In the genomic region with DNA sequence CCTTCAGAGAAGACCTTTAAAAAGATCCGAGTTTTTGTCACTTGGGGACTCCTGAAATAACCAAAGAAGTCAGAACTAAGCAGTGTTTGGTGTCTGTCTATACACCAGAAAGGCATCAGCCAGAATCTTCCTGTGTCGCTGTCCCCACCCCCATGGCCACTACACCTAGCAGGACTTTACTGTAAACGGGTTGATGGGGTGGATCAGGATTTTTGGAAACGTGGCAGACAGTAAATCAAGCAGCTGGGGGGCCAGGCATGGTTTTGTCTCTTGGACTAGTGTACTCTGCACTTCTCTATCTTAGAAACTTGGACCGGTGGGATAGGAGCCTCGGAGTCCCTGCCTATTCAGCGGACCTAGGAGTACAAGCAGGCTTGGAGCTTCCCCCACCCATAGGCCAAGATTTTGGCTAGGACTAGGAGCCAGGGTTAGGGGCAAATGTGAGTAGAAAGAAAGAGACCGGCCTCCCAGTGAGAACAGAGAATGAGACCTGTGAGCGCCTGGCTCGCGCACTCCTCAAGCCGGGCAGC, we compare ENCODE assay signal across 16 mouse cellular contexts. TPM values are rescaled to one million over a fixed set of nuclear protein-coding genes. Genes with fewer than 3 reads are reported as not detected.
DNase-seq lines count a peak whose midpoint lies in the region; ATAC-seq lines count a peak whose summit lies in the region.
"Had no signal": no experiment of that assay in that cellular context is flagged by ENCODE, and none has a peak within 500 bp of the region (broad histone marks: within the 10 kb centered on the region; RNA-seq: fewer than 3 reads in every experiment).

No protein-coding gene starts in this region.

- peak; percentile 73 for DNase-seq in heart, adult 11 months
- DNase-seq in heart, embryonic 10.5 days (ENCODE audit: low spot score) = no peak
- peak; percentile 49 to 53 for DNase-seq in right cerebral cortex, postnatal 10 days (ENCODE audit: low spot score in 2 of 2)
- no peak for DNase-seq in right cerebral cortex, postnatal 36 days (ENCODE audit: low spot score in 2 of 2)
- peak; percentile 94 for DNase-seq in midbrain, embryonic 11.5 days (ENCODE audit: low spot score, missing footprints)
- DNase-seq in heart, postnatal 14 days = no peak
- no peak for DNase-seq in liver
- DNase-seq in cerebellum, adult 9-11 months = no peak
- DNase-seq: adrenal gland, postnatal 25 days; cerebellum, postnatal 36 days; gastrocnemius, postnatal 10 days; kidney, postnatal 10 days had no signal

- no peaks in the 10 kb centered on the region for H3K9me3 ChIP-seq in heart, embryonic 10.5 days
- H3K9me3 ChIP-seq in midbrain, embryonic 11.5 days (ENCODE audit: control insufficient read depth, low read length) = no peaks in the 10 kb centered on the region
- H3K9me3 ChIP-seq: G1E; heart, embryonic 15.5 days; limb, embryonic 15.5 days; lung, embryonic 15.5 days had no signal

- H3K4me2 ChIP-seq in midbrain, embryonic 11.5 days = peak overlapping the region; percentile 51

- peak overlapping the region; percentile 9; the same call in 1 of the 2 replicates for H3K9ac ChIP-seq in midbrain, embryonic 11.5 days (ENCODE audit: low read length)
- H3K9ac ChIP-seq: heart, embryonic 15.5 days; limb, embryonic 15.5 days; lung, embryonic 15.5 days had no signal

- H3K4me1 ChIP-seq in heart, embryonic 10.5 days = peaks cover 8% of the 10 kb centered on the region
- peaks cover 5% of the 10 kb centered on the region; the same call in 1 of the 2 replicates for H3K4me1 ChIP-seq in midbrain, embryonic 11.5 days (ENCODE audit: control insufficient read depth, insufficient read depth, low read length)

- ATAC-seq in midbrain, embryonic 11.5 days (ENCODE audit: low FRiP score) = no peak

- WGBS in heart, embryonic 10.5 days = 10% methylated on average over 12 of the region's 12 CpGs
- whole genome bisulfite sequencing in midbrain, embryonic 11.5 days = 12% methylated on average over 12 of the region's 12 CpGs

- H3K4me3 ChIP-seq in heart, embryonic 10.5 days = no peak overlapping the region
- peak overlapping the region; percentile 37 for H3K4me3 ChIP-seq in midbrain, embryonic 11.5 days (ENCODE audit: low read depth, low read length)

- H3K27me3 ChIP-seq in heart, embryonic 10.5 days (ENCODE audit: insufficient read depth, poor library complexity, severe bottlenecking) = peaks cover 96% of the 10 kb centered on the region
- H3K27me3 ChIP-seq in midbrain, embryonic 11.5 days (ENCODE audit: control insufficient read depth, insufficient read depth, low read length) = peaks cover 68% of the 10 kb centered on the region

- intact Hi-C loops in heart, postnatal 14 days (cut with DNase I) = loop anchor here (10.0 kb wide), 3 partner anchors 175 to 265 kb away; no protein-coding TSS in a partner anchor

- no peaks in the 10 kb centered on the region for H3K36me3 ChIP-seq in heart, embryonic 10.5 days
- no peaks in the 10 kb centered on the region for H3K36me3 ChIP-seq in midbrain, embryonic 11.5 days (ENCODE audit: control insufficient read depth, insufficient read depth, low read length)
- H3K36me3 ChIP-seq: G1E; heart, embryonic 15.5 days; limb, embryonic 15.5 days; lung, embryonic 15.5 days had no signal

- no peak overlapping the region for H3K27ac ChIP-seq in heart, embryonic 10.5 days
- H3K27ac ChIP-seq in midbrain, embryonic 11.5 days (ENCODE audit: low read depth, low read length) = no peak overlapping the region
- H3K27ac ChIP-seq: heart, embryonic 15.5 days; limb, embryonic 15.5 days; lung, embryonic 15.5 days had no signal

RNA-seq across cellular contexts. Expression of a gene that starts 3.7 kb away (rescaled TPM):
- 0.29 TPM in 1 of 2 replicates, not detected in the other for polyA plus RNA-seq in heart, embryonic 10.5 days (2016; fragmentation: Nextera tagmentation; extraction: Ambion mirVana)
- polyA plus RNA-seq in midbrain, embryonic 11.5 days (2014; fragmentation: Nextera tagmentation; extraction: Ambion mirVana) = 6.3 and 7.5 TPM in 2 replicates
- total RNA-seq in heart, postnatal 14 days (2021) = not detected
- total RNA-seq: adrenal gland, postnatal 25 days had no signal
- polyA plus RNA-seq: heart, embryonic 15.5 days; lung, embryonic 15.5 days had no signal

Comparison
In these comparisons a context has a peak if more than half of its experiments do, and no peak if none do; other contexts are left out.
1. DNase-seq: peak in heart, adult 11 months (single experiment), right cerebral cortex, postnatal 10 days (2 of 2) and midbrain, embryonic 11.5 days (single experiment); none in heart, embryonic 10.5 days (single experiment), right cerebral cortex, postnatal 36 days (0 of 2), heart, postnatal 14 days (0 of 2), liver (single experiment) and cerebellum, adult 9-11 months (single experiment).